Mouse (Mus musculus): ENCODE measurements around the gene Col5a1.

DNA sequence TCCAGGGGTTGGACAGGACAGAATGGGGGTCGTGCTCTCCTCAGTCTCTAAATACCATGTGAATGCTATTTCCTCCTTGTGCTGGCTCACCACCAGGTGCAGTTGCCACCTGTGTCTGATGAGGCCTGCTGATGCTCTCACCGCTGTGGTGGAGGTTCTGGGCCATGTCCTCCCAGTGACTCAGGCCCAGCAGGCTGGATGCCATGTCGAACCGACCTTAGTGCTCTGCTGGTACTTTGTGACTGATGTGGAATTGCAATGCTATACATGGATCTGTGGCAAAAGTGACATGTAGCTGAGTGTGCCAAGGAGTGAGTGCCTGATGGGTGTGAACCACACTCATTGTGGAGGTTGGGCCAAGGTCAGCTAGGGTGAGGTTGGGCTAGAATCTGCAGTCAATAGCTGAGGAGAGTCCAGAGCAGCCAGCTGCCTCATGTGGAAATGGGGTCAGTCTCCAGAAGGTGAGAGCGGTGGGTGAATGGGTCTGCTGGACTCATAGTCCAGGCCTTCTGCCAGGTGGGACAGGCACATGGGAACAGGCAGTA, 44.3 kb downstream of the Col5a1 start:
- no peak for TF ChIP-seq CTCF (IDR thresholded peaks at IDR 0.05; ENCODE audit: low read depth, low read length)
- TF ChIP-seq GATA1 (IDR thresholded peaks at IDR 0.05; ENCODE audit: borderline replicate concordance, low read length) = no peak
